Mouse (Mus musculus) liver, embryonic 13.5 days (tissue): ENCODE results near the gene Pitpnm1. TPM values are rescaled to one million over a fixed set of nuclear protein-coding genes. Genes with fewer than 3 reads are reported as not detected.

ENCODE experiments used
- ATAC-seq: fragments of 200-750 bp; cut with Nextera tagmentation; 2 replicates; pipeline ENCODE4 v1.8.0; 2017; ENCODE audit warnings: low read depth, mild to moderate bottlenecking, moderate number of reproducible peaks, moderate library complexity
- DNase-seq: peaks from one replicate; pipeline ENCODE4 v3.0.0; 2022
- H3K27ac ChIP-seq: fragments of 300-500 bp; sonication (generic); 2 replicates; pipeline ENCODE4 v1.5.1; 2015; ENCODE audit warnings: moderate library complexity, mild to moderate bottlenecking, inconsistent platforms
- H3K27me3 ChIP-seq: fragments of 300-500 bp; sonication (generic); 2 replicates; pipeline ENCODE4 v1.6.1; 2015; ENCODE audit warnings: mild to moderate bottlenecking, inconsistent platforms
- H3K36me3 ChIP-seq: fragments of 300-500 bp; sonication (generic); 2 replicates; pipeline ENCODE4 v1.6.1; 2015; ENCODE audit warnings: mild to moderate bottlenecking, inconsistent platforms
- H3K4me1 ChIP-seq: fragments of 300-500 bp; sonication (generic); replicated peaks from 2 replicates; pipeline ENCODE4 v1.6.1; 2015; ENCODE audit warnings: inconsistent platforms
- H3K4me2 ChIP-seq: fragments of 300-500 bp; sonication (generic); 2 replicates; pipeline ENCODE4 v1.6.1; 2015; ENCODE audit warnings: inconsistent platforms, mild to moderate bottlenecking, moderate library complexity
- H3K4me3 ChIP-seq: fragments of 300-500 bp; sonication (generic); replicated peaks from 2 replicates; pipeline ENCODE4 v1.5.1; 2015; ENCODE audit warnings: mild to moderate bottlenecking, inconsistent platforms
- H3K9ac ChIP-seq: fragments of 300-500 bp; sonication (generic); 2 replicates; pipeline ENCODE4 v1.6.1; 2015; ENCODE audit warnings: mild to moderate bottlenecking, inconsistent platforms
- H3K9me3 ChIP-seq: fragments of 300-500 bp; sonication (generic); replicated peaks from 2 replicates; pipeline ENCODE4 v1.6.1; 2016; ENCODE audit warnings: inconsistent platforms
- WGBS: fragments of 180-500 bp; shearing (Covaris S2); methylation state at CpG from one replicate; pipeline ENCODE4 v1.1.7; 2015; ENCODE audit not compliant: insufficient replicate concordance; 5-methylcytosine and 5-hydroxymethylcytosine counted together
- polyA plus RNA-seq: library from polyadenylated mRNA; unstranded; fragments of >200 nt; fragmentation: Nextera tagmentation; extraction: Ambion mirVana; gene quantifications from 2 replicates; pipeline ENCODE4 v1.2.1, GENCODE M21; 2015

Pitpnm1 gene
- polyA plus RNA-seq, 1 experiment from 2014 or later = 2.8 TPM

DNA sequence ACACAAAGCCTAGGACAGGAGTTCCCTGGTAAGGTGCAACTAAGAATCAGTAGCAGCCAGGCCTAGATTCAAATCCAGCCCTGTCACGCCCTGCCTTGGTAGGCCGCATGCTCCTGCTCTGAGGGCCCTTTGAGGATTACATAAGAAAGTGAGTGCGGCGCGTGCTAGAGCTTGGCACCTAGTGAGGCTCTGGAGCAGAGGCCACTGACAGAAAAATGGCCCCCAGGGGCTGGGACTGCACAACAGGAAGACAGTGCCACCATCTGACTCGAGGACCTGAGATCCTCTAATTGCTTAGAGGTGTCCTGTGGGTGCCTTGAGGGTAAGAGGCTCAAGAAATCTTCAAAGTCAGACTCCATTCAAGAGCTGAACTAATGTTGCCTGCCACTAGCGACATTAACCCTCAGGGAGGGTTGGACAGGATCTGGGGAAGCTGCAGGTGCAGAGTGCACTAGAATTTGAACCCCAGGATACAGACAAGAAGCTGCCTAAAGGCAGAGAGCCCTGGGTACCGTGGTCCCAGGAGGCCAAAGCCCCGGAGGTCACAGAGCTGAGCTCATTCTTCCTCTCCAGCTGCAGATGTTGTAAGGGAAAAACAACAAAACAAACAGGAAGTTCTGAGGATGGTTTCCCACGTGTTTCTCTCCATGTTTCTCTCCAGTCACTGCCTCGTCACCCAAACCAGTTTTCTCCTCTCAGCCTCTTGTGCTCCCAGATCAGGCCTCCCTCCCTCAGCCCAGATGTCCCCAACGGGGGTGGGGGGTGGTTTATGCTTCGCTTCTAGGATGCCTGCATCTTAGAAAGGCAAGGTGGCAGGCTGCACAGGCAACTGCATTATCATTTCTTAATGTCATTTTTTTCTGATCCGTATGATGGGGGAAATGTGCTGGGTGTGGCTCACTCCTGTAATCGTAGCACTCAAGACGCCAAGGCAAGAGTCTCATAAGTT is 45.0 kb downstream of the Pitpnm1 start:
- Histone ChIP-seq H3K36me3 (peaks cover 2% of the 10 kb centered on the region), H3K9me3 (0 out of 2 replicates have a peak, but pooled peaks cover 4% of the 10 kb centered on the region), H3K4me3 (no peak overlapping the region), H3K9ac (no peak overlapping the region), H3K4me2 (no peak overlapping the region), H3K27me3 (0 out of 2 replicates have a peak, but pooled peaks cover 4% of the 10 kb centered on the region), H3K27ac (no peak overlapping the region), H3K4me1 (peaks cover 34% of the 10 kb centered on the region)
- WGBS = 66% methylated on average over 16 of the region's 16 CpGs
- DNase-seq (no peak), ATAC-seq (no peak)

DNA sequence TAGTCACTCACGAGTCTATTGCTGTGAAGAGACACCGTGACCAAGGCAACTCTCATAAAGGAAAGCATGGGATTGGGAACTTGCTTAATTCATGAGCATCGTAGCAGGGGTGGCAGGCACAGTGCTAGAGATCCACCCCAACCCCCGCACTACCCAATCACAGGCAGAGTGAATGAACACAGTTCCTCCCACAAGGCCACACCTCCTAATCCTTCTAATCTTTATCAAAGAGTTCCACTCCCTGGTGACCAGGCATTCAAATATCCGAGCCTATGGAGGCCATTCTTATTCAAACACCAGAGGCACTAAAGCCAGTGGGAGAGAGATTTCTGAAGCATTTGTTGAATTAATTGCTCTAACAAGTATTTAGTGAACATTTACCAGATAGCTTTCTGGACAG is 46.1 kb downstream of the Pitpnm1 start:
- Histone ChIP-seq H3K4me3 (no peak overlapping the region), H3K9ac (no peak overlapping the region), H3K27ac (no peak overlapping the region), H3K4me1 (peaks cover 45% of the 10 kb centered on the region), H3K36me3 (peaks cover 13% of the 10 kb centered on the region), H3K9me3 (0 out of 2 replicates have a peak, but pooled peaks cover 4% of the 10 kb centered on the region), H3K27me3 (no peaks in the 10 kb centered on the region), H3K4me2 (no peak overlapping the region)
- ATAC-seq (no peak), DNase-seq (no peak)
- 86% methylated on average over 5 of the region's 5 CpGs for WGBS

DNA sequence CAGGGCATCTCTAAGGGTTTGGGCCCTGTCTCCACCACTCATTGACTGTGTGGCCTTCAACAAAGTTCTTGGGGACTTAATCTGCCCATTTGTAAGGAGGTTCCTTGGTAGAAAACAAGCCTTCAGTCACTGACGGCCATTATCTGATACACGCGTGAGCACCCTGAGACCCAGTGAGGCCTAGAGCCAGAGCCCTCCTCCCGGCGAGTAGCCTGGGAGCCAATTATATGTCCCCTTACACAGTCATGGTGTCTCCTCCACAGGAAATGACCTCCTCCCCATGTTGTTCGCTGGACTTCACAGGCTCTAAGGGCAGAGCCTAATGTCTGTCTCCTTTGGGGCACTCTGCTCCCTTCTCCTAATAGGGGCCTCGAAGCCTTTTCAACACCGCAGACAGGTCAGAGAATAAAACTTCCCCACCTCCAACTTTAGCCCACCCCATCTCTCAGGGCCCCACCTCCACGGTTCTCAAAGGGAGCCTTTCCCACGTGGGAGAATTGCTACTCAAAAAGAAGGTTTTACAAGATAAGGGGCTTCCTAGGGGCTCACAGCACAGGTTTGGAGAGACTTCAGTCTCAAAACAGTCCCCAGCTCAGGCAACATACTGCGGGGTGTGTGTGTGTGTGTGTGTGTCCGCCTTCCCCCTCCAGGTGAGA is 46.7 kb downstream of the Pitpnm1 start:
- no peak overlapping the region for H3K4me2 ChIP-seq
- H3K9ac ChIP-seq = no peak overlapping the region
- peaks cover 47% of the 10 kb centered on the region for H3K4me1 ChIP-seq
- H3K27ac ChIP-seq = no peak overlapping the region; the same call in none of the 2 replicates
- no peak for DNase-seq
- WGBS = 62% methylated on average over 12 of the region's 12 CpGs
- no peak overlapping the region for H3K4me3 ChIP-seq
- H3K9me3 ChIP-seq = 0 out of 2 replicates have a peak, but pooled peaks cover 4% of the 10 kb centered on the region
- no peak for ATAC-seq
- peaks cover 18% of the 10 kb centered on the region for H3K36me3 ChIP-seq
- H3K27me3 ChIP-seq = no peaks in the 10 kb centered on the region

DNA sequence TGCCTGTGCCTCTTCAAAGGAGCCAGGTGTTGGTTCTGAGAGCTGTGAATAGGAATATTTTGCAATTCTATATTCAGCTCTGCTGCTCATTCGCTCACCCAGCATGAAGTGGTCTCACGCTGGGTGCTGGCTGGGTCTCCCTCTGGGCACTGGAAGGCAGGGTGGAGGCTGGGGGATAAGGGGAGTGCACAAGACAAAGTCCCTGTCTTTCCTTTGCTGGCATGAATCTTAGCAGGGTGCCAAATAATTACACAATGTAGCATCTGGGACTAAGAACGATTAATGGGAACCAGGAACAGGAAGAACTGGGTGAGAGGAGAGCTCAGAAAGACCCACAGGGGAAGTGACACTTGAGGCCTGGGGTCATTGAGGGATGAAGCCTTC is 47.2 kb downstream of the Pitpnm1 start:
- no peak for DNase-seq
- WGBS = 51% methylated on average over 3 of the region's 3 CpGs

DNA sequence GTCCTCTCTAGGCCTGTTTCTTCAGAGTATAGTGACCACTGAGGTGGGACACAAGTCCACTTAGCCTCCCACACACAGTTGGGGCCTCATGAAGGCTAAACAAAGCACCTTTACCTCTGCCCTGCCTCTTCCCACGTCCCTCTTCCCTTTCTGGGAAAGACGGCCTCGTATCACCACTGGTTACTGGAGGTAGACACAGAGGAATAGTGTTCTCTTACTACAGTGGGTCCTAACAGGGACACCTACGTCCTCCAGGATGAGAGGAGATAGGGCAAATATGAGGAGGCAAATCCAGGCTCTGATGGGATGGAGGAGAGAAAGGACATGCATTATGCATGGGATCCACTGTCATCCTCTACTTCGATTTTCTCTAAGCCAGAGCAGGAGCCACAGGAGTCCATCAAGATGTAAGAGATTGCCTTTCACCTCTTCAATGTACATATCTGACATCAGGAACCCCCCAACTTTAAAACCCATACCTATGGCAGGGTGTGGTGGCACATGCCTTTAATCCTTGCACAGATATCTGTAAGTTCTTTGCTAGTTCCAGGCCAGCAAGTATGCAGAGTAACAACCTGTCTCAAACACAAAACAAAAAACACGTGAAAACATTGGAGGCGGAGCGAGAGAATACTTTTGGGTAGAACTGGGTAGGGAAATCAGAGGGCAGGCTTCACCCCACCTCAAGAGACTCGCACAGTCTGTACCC is 48.1 kb downstream of the Pitpnm1 start:
- Histone ChIP-seq H3K4me3 (peak overlapping the region; percentile 86), H3K9ac (peak overlapping the region; percentile 57), H3K9me3 (0 out of 2 replicates have a peak, but pooled peaks cover 4% of the 10 kb centered on the region), H3K27me3 (no peaks in the 10 kb centered on the region), H3K4me1 (peaks cover 52% of the 10 kb centered on the region), H3K4me2 (peak overlapping the region; percentile 84), H3K36me3 (peaks cover 29% of the 10 kb centered on the region), H3K27ac (peak overlapping the region; percentile 45; the same call in 1 of the 2 replicates)
- WGBS = 42% methylated on average over 9 of the region's 9 CpGs
- no peak for DNase-seq
- ATAC-seq = peak; percentile 26

More for the DNA sequence above, 47.2 kb downstream of the Pitpnm1 start:
- Histone ChIP-seq H3K27me3 (no peaks in the 10 kb centered on the region), H3K9ac (no peak overlapping the region), H3K36me3 (peaks cover 21% of the 10 kb centered on the region), H3K4me1 (peaks cover 47% of the 10 kb centered on the region), H3K27ac (no peak overlapping the region; the same call in 1 of the 2 replicates), H3K9me3 (0 out of 2 replicates have a peak, but pooled peaks cover 4% of the 10 kb centered on the region), H3K4me2 (no peak overlapping the region), H3K4me3 (no peak overlapping the region)
- no peak for ATAC-seq

DNA sequence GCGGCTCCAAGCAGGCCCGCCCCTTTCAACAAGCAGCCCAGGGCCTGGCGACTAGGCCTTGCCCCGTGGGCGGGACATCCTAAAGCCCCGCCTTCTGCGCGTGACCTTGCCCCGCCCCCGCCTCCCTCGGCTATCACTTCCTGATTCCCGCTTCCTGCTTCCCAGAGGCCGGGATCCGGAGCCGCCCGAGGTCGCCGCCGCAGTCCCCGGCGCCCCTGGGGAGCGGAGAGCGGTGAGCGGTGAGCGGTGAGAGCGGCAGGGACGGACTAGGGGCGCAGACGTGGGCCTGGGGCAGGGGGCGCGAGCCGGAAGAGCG is 48.7 kb downstream of the Pitpnm1 start, which contains the start of gene Coro1b:
Gene Coro1b, plus strand, starts transcription at position 129 of the 316 bp plus-strand sequence.
- Histone ChIP-seq H3K4me2 (peak within 1 kb of the TSS; percentile 84), H3K9me3 (0 out of 2 replicates have a peak, but pooled peaks cover 4% of the 10 kb centered on the region), H3K9ac (peak within 1 kb of the TSS; percentile 87), H3K27me3 (no peaks in the 10 kb centered on the region), H3K27ac (peak within 1 kb of the TSS; percentile 81), H3K4me3 (peak within 1 kb of the TSS; percentile 86), H3K4me1 (peaks cover 57% of the 10 kb centered on the region), H3K36me3 (peaks cover 34% of the 10 kb centered on the region)
- WGBS = under 1% methylated on average over 33 of the region's 33 CpGs
- DNase-seq (peak; percentile 92), ATAC-seq (peak; percentile 92)

DNA sequence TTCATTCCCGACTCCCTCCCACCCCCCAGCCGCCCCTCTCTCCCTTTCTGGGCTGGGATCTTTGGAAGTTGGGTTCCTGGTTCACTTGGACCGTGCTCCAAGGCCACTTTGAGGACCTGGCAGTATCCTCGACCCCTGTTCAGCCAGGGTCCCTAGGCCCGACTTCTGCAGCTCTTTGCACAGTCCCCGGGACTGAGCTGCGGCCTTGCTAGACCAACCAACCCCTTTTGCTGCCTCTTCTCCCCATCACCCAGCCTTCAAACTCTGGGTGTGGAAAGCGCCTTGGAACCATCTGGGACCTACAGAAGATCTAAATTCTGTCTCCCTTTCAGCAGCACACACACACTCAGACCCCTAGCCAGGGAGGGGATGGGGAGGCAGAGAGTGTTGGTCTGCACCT is 49.0 kb downstream of the Pitpnm1 start:
- Histone ChIP-seq H3K9me3 (0 out of 2 replicates have a peak, but pooled peaks cover 4% of the 10 kb centered on the region), H3K4me2 (peak overlapping the region; percentile 84), H3K36me3 (peaks cover 38% of the 10 kb centered on the region), H3K4me3 (peak overlapping the region; percentile 86), H3K27me3 (no peaks in the 10 kb centered on the region), H3K4me1 (peaks cover 58% of the 10 kb centered on the region), H3K27ac (peak overlapping the region; percentile 81), H3K9ac (peak overlapping the region; percentile 87)
- DNase-seq (no peak), ATAC-seq (peak; percentile 26)
- 2% methylated on average over 8 of the region's 8 CpGs for WGBS

DNA sequence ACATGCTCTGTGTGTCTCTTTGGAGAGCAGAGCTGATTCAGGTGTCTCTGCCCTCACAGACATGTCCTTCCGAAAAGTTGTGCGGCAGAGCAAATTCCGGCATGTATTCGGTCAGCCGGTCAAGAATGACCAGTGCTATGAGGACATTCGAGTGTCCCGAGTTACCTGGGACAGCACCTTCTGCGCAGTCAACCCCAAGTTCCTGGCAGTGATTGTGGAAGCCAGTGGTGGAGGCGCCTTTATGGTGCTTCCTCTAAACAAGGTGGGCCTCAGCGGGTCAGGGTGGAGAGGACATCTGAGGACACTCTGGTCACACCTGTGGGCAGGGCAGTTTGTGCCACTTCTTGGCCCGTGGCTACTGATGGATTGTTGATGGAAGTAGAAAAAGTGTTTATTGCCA is 49.5 kb downstream of the Pitpnm1 start:
- H3K36me3 ChIP-seq = peaks cover 40% of the 10 kb centered on the region
- H3K27me3 ChIP-seq = no peaks in the 10 kb centered on the region
- 74% methylated on average over 11 of the region's 11 CpGs for WGBS
- H3K9me3 ChIP-seq = 0 out of 2 replicates have a peak, but pooled peaks cover 4% of the 10 kb centered on the region
- peaks cover 63% of the 10 kb centered on the region for H3K4me1 ChIP-seq
- H3K27ac ChIP-seq = peak overlapping the region; percentile 81
- H3K9ac ChIP-seq = peak overlapping the region; percentile 87
- H3K4me2 ChIP-seq = peak overlapping the region; percentile 84
- DNase-seq (no peak), ATAC-seq (no peak)
- peak overlapping the region; percentile 86 for H3K4me3 ChIP-seq

DNA sequence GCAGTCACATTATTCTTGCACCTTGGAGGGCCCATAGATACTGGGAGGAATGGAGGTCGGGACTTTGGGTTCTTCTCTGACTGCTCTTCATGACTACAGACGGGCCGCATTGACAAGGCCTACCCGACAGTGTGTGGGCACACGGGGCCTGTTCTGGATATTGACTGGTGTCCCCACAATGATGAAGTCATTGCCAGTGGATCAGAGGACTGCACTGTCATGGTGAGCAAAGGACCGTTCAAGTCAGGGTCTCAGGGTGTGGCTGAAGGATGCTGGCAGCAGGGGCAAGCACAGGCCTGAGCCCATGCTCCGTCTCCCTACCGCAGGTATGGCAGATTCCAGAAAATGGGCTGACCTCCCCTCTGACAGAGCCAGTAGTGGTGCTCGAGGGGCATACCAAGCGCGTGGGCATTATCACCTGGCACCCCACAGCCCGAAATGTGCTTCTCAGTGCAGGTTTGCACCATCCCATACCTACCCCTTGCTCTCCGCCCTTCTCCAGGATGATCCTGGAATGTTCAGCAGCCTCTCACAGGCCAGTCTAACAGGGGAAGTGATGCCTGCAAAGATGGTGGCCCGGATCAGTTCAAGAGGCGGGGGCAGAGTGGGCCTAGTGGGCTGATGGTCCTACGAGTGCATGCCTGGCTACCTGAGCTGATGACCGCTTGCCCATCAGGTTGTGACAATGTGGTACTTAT is 50.1 kb downstream of the Pitpnm1 start:
- Histone ChIP-seq H3K4me1 (peaks cover 69% of the 10 kb centered on the region), H3K4me2 (peak overlapping the region; percentile 84), H3K4me3 (peak overlapping the region; percentile 86), H3K9me3 (0 out of 2 replicates have a peak, but pooled peaks cover 4% of the 10 kb centered on the region), H3K9ac (no peak overlapping the region), H3K27me3 (no peaks in the 10 kb centered on the region), H3K27ac (peak overlapping the region; percentile 9; the same call in 1 of the 2 replicates), H3K36me3 (peaks cover 40% of the 10 kb centered on the region)
- no peak for ATAC-seq
- no peak for DNase-seq
- WGBS = 85% methylated on average over 17 of the region's 17 CpGs
